Mouse (Mus musculus): ENCODE results near the gene Sptlc2. TPM values are rescaled to one million over a fixed set of nuclear protein-coding genes. Genes with fewer than 3 reads are reported as not detected.
A peak's percentile ranks its signal among the peaks of the same experiment; 100 is the strongest.

The Sptlc2 gene
- polyA plus RNA-seq, 1 experiment, result 35.0 TPM

GRCm38 (mm10) chr12:87409123-87409522 is 21.0 kb upstream of the Sptlc2 start:
- H3K36me3 ChIP-seq (ENCODE audit: control insufficient read depth, insufficient read depth, low read length), result no peaks in the 10 kb centered on the region
- no peak overlapping the region for H3K27ac ChIP-seq (ENCODE audit: insufficient read depth, low read depth, low read length)
- H3K4me1 ChIP-seq (ENCODE audit: control insufficient read depth, insufficient read depth, low read length), result peaks cover 10% of the 10 kb centered on the region; the same call in 1 of the 2 replicates
- H3K4me3 ChIP-seq (ENCODE audit: insufficient read depth, low read depth, low read length), result no peak overlapping the region
- H3K27me3 ChIP-seq (replicated peaks; ENCODE audit: control insufficient read depth, insufficient read depth, low read length), result no peaks in the 10 kb centered on the region
- TF ChIP-seq CTCF (conservative IDR thresholded peaks at IDR 0.05; ENCODE audit: insufficient read depth, insufficient read length, low read depth, low read length) (no peak), POLR2A (IDR thresholded peaks at IDR 0.05; ENCODE audit: low read depth, low read length) (no peak)
- 91% methylated on average over 4 of the region's 4 CpGs for WGBS
- no peak for DNase-seq

GRCm38 (mm10) chr12:87407869-87408605 is 19.9 kb upstream of the Sptlc2 start:
- DNase-seq, result peak; percentile 74
- TF ChIP-seq CTCF (conservative IDR thresholded peaks at IDR 0.05; ENCODE audit: insufficient read depth, insufficient read length, low read depth, low read length) (no peak), POLR2A (IDR thresholded peaks at IDR 0.05; ENCODE audit: low read depth, low read length) (no peak)
- peak overlapping the region; percentile 22 for H3K4me3 ChIP-seq (ENCODE audit: insufficient read depth, low read depth, low read length)
- no peaks in the 10 kb centered on the region for H3K36me3 ChIP-seq (ENCODE audit: control insufficient read depth, insufficient read depth, low read length)
- 20% methylated on average over 21 of the region's 21 CpGs for WGBS
- H3K4me1 ChIP-seq (ENCODE audit: control insufficient read depth, insufficient read depth, low read length), result peaks cover 10% of the 10 kb centered on the region; the same call in 1 of the 2 replicates
- H3K27ac ChIP-seq (ENCODE audit: insufficient read depth, low read depth, low read length), result peak overlapping the region; percentile 6
- no peaks in the 10 kb centered on the region for H3K27me3 ChIP-seq (replicated peaks; ENCODE audit: control insufficient read depth, insufficient read depth, low read length)

- no peak overlapping the region for H3K27ac ChIP-seq (ENCODE audit: insufficient read depth, low read depth, low read length)
- H3K27me3 ChIP-seq (replicated peaks; ENCODE audit: control insufficient read depth, insufficient read depth, low read length), result no peaks in the 10 kb centered on the region
- no peak for TF ChIP-seq CTCF (conservative IDR thresholded peaks at IDR 0.05; ENCODE audit: insufficient read depth, insufficient read length, low read depth, low read length)
- no peak for TF ChIP-seq POLR2A (IDR thresholded peaks at IDR 0.05; ENCODE audit: low read depth, low read length)
- no peak for DNase-seq
- 78% methylated on average over 3 of the region's 3 CpGs for WGBS
- H3K4me1 ChIP-seq (ENCODE audit: control insufficient read depth, insufficient read depth, low read length), result peaks cover 12% of the 10 kb centered on the region; the same call in 1 of the 2 replicates
- H3K36me3 ChIP-seq (ENCODE audit: control insufficient read depth, insufficient read depth, low read length), result no peaks in the 10 kb centered on the region
- H3K4me3 ChIP-seq (ENCODE audit: insufficient read depth, low read depth, low read length), result no peak overlapping the region
These were observed 17.6 kb upstream of the Sptlc2 start for GRCm38 (mm10) chr12:87405721-87406120.

GRCm38 (mm10) chr12:87405165-87405564 is 17.0 kb upstream of the Sptlc2 start:
- no peak for DNase-seq
- Histone ChIP-seq H3K4me3 (ENCODE audit: insufficient read depth, low read depth, low read length) (no peak overlapping the region), H3K27ac (ENCODE audit: insufficient read depth, low read depth, low read length) (no peak overlapping the region), H3K4me1 (ENCODE audit: control insufficient read depth, insufficient read depth, low read length) (peaks cover 12% of the 10 kb centered on the region; the same call in 1 of the 2 replicates), H3K27me3 (replicated peaks; ENCODE audit: control insufficient read depth, insufficient read depth, low read length) (no peaks in the 10 kb centered on the region), H3K36me3 (ENCODE audit: control insufficient read depth, insufficient read depth, low read length) (no peaks in the 10 kb centered on the region)
- TF ChIP-seq POLR2A (IDR thresholded peaks at IDR 0.05; ENCODE audit: low read depth, low read length) (no peak), CTCF (conservative IDR thresholded peaks at IDR 0.05; ENCODE audit: insufficient read depth, insufficient read length, low read depth, low read length) (no peak)
- WGBS, result 78% methylated on average over 4 of the region's 4 CpGs

GRCm38 (mm10) chr12:87401883-87402282 is 13.7 kb upstream of the Sptlc2 start:
- Histone ChIP-seq H3K4me3 (ENCODE audit: insufficient read depth, low read depth, low read length) (no peak overlapping the region), H3K27me3 (replicated peaks; ENCODE audit: control insufficient read depth, insufficient read depth, low read length) (no peaks in the 10 kb centered on the region), H3K36me3 (ENCODE audit: control insufficient read depth, insufficient read depth, low read length) (no peaks in the 10 kb centered on the region), H3K27ac (ENCODE audit: insufficient read depth, low read depth, low read length) (no peak overlapping the region), H3K4me1 (ENCODE audit: control insufficient read depth, insufficient read depth, low read length) (peaks cover 9% of the 10 kb centered on the region; the same call in 1 of the 2 replicates)
- TF ChIP-seq CTCF (conservative IDR thresholded peaks at IDR 0.05; ENCODE audit: insufficient read depth, insufficient read length, low read depth, low read length) (no peak), POLR2A (IDR thresholded peaks at IDR 0.05; ENCODE audit: low read depth, low read length) (no peak)
- DNase-seq, result no peak
- WGBS, result 56% methylated on average over 6 of the region's 6 CpGs

- H3K36me3 ChIP-seq (ENCODE audit: control insufficient read depth, insufficient read depth, low read length), result no peaks in the 10 kb centered on the region
- H3K4me1 ChIP-seq (ENCODE audit: control insufficient read depth, insufficient read depth, low read length), result peaks cover 9% of the 10 kb centered on the region; the same call in 1 of the 2 replicates
- no peak overlapping the region for H3K27ac ChIP-seq (ENCODE audit: insufficient read depth, low read depth, low read length)
- H3K4me3 ChIP-seq (ENCODE audit: insufficient read depth, low read depth, low read length), result no peak overlapping the region
- H3K27me3 ChIP-seq (replicated peaks; ENCODE audit: control insufficient read depth, insufficient read depth, low read length), result no peaks in the 10 kb centered on the region
- TF ChIP-seq CTCF (conservative IDR thresholded peaks at IDR 0.05; ENCODE audit: insufficient read depth, insufficient read length, low read depth, low read length), result no peak
- WGBS, result 84% methylated on average over 10 of the region's 10 CpGs
- DNase-seq, result no peak
These were observed 11.1 kb upstream of the Sptlc2 start for GRCm38 (mm10) chr12:87399119-87399819.

- Histone ChIP-seq H3K4me1 (ENCODE audit: control insufficient read depth, insufficient read depth, low read length) (peaks cover 16% of the 10 kb centered on the region), H3K27me3 (replicated peaks; ENCODE audit: control insufficient read depth, insufficient read depth, low read length) (no peaks in the 10 kb centered on the region), H3K27ac (ENCODE audit: insufficient read depth, low read depth, low read length) (peak overlapping the region; percentile 83), H3K4me3 (ENCODE audit: insufficient read depth, low read depth, low read length) (no peak overlapping the region), H3K36me3 (ENCODE audit: control insufficient read depth, insufficient read depth, low read length) (no peaks in the 10 kb centered on the region)
- 44% methylated on average over 4 of the region's 4 CpGs for WGBS
- TF ChIP-seq POLR2A (IDR thresholded peaks at IDR 0.05; ENCODE audit: low read depth, low read length) (no peak), CTCF (conservative IDR thresholded peaks at IDR 0.05; ENCODE audit: insufficient read depth, insufficient read length, low read depth, low read length) (no peak)
- peak; percentile 75 for DNase-seq
These were observed 9.8 kb upstream of the Sptlc2 start for GRCm38 (mm10) chr12:87397811-87398417.

Measured in kidney, adult 2 months (tissue).